Mouse (Mus musculus): Measurements from ENCODE around the gene Fads1. TPM values are rescaled to one million over a fixed set of nuclear protein-coding genes. Genes with fewer than 3 reads are reported as not detected.

The Fads1 gene
- 125 and 130 TPM in 2 replicates for polyA plus RNA-seq (2014; fragmentation: Nextera tagmentation; extraction: Ambion mirVana)

DNA sequence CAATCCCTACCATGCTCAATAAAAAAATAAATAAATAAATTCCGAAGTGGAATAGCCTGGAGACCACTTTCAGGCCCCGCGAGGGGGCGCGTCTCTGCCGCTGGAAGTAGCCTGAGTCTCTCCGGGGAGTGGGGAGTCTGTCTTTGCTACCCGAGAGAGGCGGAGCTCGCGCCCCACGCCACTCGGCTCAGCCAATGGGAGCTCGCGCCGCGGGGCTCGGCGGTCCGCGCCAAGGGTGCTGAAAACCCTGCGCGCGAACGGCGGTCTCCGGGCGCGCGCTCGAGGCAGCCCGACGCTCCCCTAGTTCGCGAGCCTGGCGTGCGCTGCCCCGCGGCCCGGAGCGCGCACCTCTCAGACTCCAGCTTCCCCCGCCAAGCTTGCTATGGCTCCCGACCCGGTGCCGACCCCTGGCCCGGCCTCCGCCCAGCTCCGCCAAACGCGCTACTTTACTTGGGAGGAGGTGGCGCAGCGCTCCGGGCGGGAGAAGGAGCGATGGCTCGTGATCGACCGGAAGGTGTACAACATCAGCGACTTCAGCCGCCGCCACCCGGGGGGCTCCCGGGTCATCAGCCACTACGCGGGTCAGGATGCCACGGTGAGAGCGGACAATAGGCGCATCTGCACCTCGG lies at the start of gene Fads1:
Fads1 (plus strand) TSS at position 219 of the 629 bp plus-strand sequence.
- Histone ChIP-seq H3K9ac (replicated peaks; ENCODE audit: low read length) (peak within 1 kb of the TSS; percentile 98), H3K9me3 (replicated peaks; ENCODE audit: control insufficient read depth, low read length) (no peaks in the 10 kb centered on the region), H3K4me1 (ENCODE audit: control insufficient read depth, insufficient read depth, low read length) (peaks cover 2% of the 10 kb centered on the region; the same call in 1 of the 2 replicates), H3K27ac (replicated peaks; ENCODE audit: low read depth, low read length) (peak within 1 kb of the TSS; percentile 88), H3K4me3 (ENCODE audit: low read depth, low read length) (peak within 1 kb of the TSS; percentile 81), H3K4me2 (ENCODE audit: low read depth, low read length) (peak within 1 kb of the TSS; percentile 49), H3K36me3 (replicated peaks; ENCODE audit: control insufficient read depth, insufficient read depth, low read depth, low read length) (peaks cover 8% of the 10 kb centered on the region), H3K27me3 (ENCODE audit: control insufficient read depth, insufficient read depth, low read length) (no peaks in the 10 kb centered on the region)
- ATAC-seq (replicated peaks; ENCODE audit: insufficient number of reproducible peaks, low FRiP score, low TSS enrichment, low read depth), result peak; percentile 93
- WGBS, result 0% methylated on average over 69 of the region's 70 CpGs
- peak; percentile 96 for DNase-seq (ENCODE audit: low spot score)

DNA sequence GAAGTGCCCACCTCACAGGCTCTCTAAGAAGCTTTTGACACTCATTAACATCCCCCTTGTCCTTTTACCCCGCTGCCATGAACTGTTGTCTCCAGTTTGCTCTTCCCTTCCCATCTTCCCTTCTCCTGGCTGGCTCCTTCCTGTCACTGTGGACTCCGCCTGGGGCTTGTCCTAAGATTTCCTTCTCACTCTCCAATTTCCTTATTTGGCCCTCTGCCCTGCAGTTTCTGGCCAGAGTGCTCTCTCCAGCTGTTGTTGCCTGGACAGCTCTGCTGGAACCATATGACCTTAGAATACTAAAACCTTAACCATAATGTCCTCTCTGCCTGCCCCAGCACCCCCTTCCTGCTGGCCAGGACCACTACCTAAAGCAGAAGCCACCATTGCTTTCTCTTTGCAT lies 48.0 kb upstream of the Fads1 start:
- ATAC-seq (replicated peaks; ENCODE audit: insufficient number of reproducible peaks, low FRiP score, low TSS enrichment, low read depth) (no peak), DNase-seq (ENCODE audit: low spot score) (no peak)
- Histone ChIP-seq H3K4me3 (ENCODE audit: low read depth, low read length) (no peak overlapping the region), H3K4me2 (ENCODE audit: low read depth, low read length) (no peak overlapping the region), H3K27ac (replicated peaks; ENCODE audit: low read depth, low read length) (no peak overlapping the region), H3K27me3 (ENCODE audit: control insufficient read depth, insufficient read depth, low read length) (no peaks in the 10 kb centered on the region), H3K36me3 (replicated peaks; ENCODE audit: control insufficient read depth, insufficient read depth, low read depth, low read length) (no peaks in the 10 kb centered on the region), H3K9me3 (replicated peaks; ENCODE audit: control insufficient read depth, low read length) (no peaks in the 10 kb centered on the region), H3K9ac (replicated peaks; ENCODE audit: low read length) (no peak overlapping the region), H3K4me1 (ENCODE audit: control insufficient read depth, insufficient read depth, low read length) (no peaks in the 10 kb centered on the region)
- 63% methylated on average over 2 of the region's 2 CpGs for WGBS

DNA sequence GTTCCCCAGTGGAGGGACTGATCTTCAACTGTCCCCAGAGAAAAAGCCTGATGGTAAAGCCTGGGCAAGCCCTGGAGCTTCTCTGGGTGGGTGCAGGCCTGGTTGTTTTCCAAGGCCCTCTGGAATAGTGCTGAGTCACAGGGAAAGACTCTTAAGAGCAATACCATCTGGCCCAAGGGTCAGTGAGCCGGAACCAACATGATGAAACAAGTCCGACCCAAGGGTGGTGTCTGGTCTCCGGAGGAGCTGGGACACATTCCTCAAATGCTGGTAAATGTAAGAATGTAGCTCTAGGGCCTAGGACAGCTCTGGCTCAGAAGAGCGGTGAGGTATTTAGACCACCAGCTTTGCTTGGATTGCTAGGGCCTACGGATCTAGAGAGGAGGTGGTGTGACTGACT lies 45.3 kb upstream of the Fads1 start:
- H3K9me3 ChIP-seq (replicated peaks; ENCODE audit: control insufficient read depth, low read length), result no peaks in the 10 kb centered on the region
- no peak overlapping the region for H3K4me3 ChIP-seq (ENCODE audit: low read depth, low read length)
- peak; percentile 13 for DNase-seq (ENCODE audit: low spot score)
- H3K9ac ChIP-seq (replicated peaks; ENCODE audit: low read length), result no peak overlapping the region
- no peak for ATAC-seq (replicated peaks; ENCODE audit: insufficient number of reproducible peaks, low FRiP score, low TSS enrichment, low read depth)
- H3K36me3 ChIP-seq (replicated peaks; ENCODE audit: control insufficient read depth, insufficient read depth, low read depth, low read length), result no peaks in the 10 kb centered on the region
- H3K27ac ChIP-seq (replicated peaks; ENCODE audit: low read depth, low read length), result no peak overlapping the region
- 80% methylated on average over 5 of the region's 5 CpGs for WGBS
- no peak overlapping the region for H3K4me2 ChIP-seq (ENCODE audit: low read depth, low read length)
- H3K4me1 ChIP-seq (ENCODE audit: control insufficient read depth, insufficient read depth, low read length), result no peaks in the 10 kb centered on the region
- no peaks in the 10 kb centered on the region for H3K27me3 ChIP-seq (ENCODE audit: control insufficient read depth, insufficient read depth, low read length)

DNA sequence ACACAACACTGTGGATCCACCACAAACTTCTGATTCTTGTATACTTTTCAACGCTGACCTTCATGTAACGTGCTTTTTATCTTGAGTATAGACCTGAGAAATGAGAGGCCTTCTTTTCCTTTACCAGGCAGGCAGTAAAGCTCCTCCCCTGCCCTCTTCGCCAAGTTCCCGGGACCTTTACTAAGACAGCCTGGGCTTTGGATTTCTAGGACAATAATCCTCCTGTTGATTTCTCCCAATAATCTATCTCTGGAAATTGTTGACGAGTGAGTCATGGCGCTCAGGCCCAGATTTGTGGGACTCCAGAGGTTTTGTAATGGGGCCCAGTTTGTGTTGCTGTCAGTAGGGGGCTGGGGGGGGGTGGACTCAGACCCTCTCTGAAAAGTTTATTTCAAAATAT lies 43.0 kb upstream of the Fads1 start:
- no peak for ATAC-seq (replicated peaks; ENCODE audit: insufficient number of reproducible peaks, low FRiP score, low TSS enrichment, low read depth)
- no peak for DNase-seq (ENCODE audit: low spot score)

DNA sequence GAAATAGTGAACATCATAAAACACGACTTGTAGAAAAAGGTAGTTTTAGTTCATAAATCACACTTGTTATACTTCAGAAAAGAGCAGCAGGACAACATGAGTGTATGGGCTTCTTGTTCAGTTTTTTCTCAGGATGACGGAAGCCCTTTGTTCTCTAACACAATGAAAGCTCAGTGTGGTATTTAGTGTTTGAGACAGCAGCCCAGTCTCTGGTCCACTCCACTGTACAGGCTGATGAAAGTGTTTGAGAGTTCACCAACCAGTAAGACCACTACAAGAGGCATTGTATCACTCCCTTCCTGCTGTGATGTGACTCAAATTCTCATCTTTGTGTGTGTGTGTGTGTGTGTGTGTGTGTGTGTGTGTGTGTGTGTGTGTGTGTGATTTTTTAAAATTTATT lies 39.0 kb upstream of the Fads1 start:
- H3K9me3 ChIP-seq (replicated peaks; ENCODE audit: control insufficient read depth, low read length), result no peaks in the 10 kb centered on the region
- H3K4me3 ChIP-seq (ENCODE audit: low read depth, low read length), result no peak overlapping the region
- ATAC-seq (replicated peaks; ENCODE audit: insufficient number of reproducible peaks, low FRiP score, low TSS enrichment, low read depth), result no peak; the same call in 1 of the 2 replicates
- DNase-seq (ENCODE audit: low spot score), result peak; percentile 24
- no peaks in the 10 kb centered on the region for H3K27me3 ChIP-seq (ENCODE audit: control insufficient read depth, insufficient read depth, low read length)
- no peaks in the 10 kb centered on the region for H3K36me3 ChIP-seq (replicated peaks; ENCODE audit: control insufficient read depth, insufficient read depth, low read depth, low read length)
- H3K4me1 ChIP-seq (ENCODE audit: control insufficient read depth, insufficient read depth, low read length), result no peaks in the 10 kb centered on the region
- H3K27ac ChIP-seq (replicated peaks; ENCODE audit: low read depth, low read length), result no peak overlapping the region
- H3K9ac ChIP-seq (replicated peaks; ENCODE audit: low read length), result no peak overlapping the region
- 46% methylated on average over 2 of the region's 2 CpGs for WGBS
- no peak overlapping the region for H3K4me2 ChIP-seq (ENCODE audit: low read depth, low read length)

More for the DNA sequence above, 43.0 kb upstream of the Fads1 start:
- no peaks in the 10 kb centered on the region for H3K4me1 ChIP-seq (ENCODE audit: control insufficient read depth, insufficient read depth, low read length)
- H3K27ac ChIP-seq (replicated peaks; ENCODE audit: low read depth, low read length), result no peak overlapping the region
- no peaks in the 10 kb centered on the region for H3K9me3 ChIP-seq (replicated peaks; ENCODE audit: control insufficient read depth, low read length)
- H3K9ac ChIP-seq (replicated peaks; ENCODE audit: low read length), result no peak overlapping the region
- no peaks in the 10 kb centered on the region for H3K36me3 ChIP-seq (replicated peaks; ENCODE audit: control insufficient read depth, insufficient read depth, low read depth, low read length)
- no peak overlapping the region for H3K4me2 ChIP-seq (ENCODE audit: low read depth, low read length)
- 83% methylated on average over 6 of the region's 6 CpGs for WGBS
- H3K4me3 ChIP-seq (ENCODE audit: low read depth, low read length), result no peak overlapping the region
- no peaks in the 10 kb centered on the region for H3K27me3 ChIP-seq (ENCODE audit: control insufficient read depth, insufficient read depth, low read length)

DNA sequence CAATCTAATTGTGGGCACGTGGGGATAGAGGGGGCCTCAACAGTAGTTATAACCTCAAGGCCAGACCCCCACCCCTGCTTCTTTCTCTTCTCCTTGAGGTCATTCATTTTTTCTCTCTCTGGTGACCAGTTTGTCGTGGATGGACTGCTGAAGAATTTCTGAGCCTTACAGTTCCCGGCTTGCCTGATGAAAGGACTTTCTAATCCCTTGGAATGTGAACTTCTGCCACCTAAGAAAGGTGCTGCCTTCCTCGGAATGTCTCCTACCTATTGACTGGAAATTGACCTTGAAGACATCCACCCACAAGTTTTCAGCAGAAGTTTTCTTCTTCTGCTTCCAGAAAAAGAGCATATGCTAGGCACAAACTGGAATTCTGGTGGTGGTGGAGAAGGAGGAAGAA lies 38.2 kb upstream of the Fads1 start:
- Histone ChIP-seq H3K4me3 (ENCODE audit: low read depth, low read length) (no peak overlapping the region), H3K4me2 (ENCODE audit: low read depth, low read length) (no peak overlapping the region), H3K36me3 (replicated peaks; ENCODE audit: control insufficient read depth, insufficient read depth, low read depth, low read length) (no peaks in the 10 kb centered on the region), H3K9ac (replicated peaks; ENCODE audit: low read length) (no peak overlapping the region), H3K27ac (replicated peaks; ENCODE audit: low read depth, low read length) (no peak overlapping the region), H3K27me3 (ENCODE audit: control insufficient read depth, insufficient read depth, low read length) (no peaks in the 10 kb centered on the region), H3K9me3 (replicated peaks; ENCODE audit: control insufficient read depth, low read length) (no peaks in the 10 kb centered on the region), H3K4me1 (ENCODE audit: control insufficient read depth, insufficient read depth, low read length) (no peaks in the 10 kb centered on the region)
- peak; percentile 5 for DNase-seq (ENCODE audit: low spot score)
- ATAC-seq (replicated peaks; ENCODE audit: insufficient number of reproducible peaks, low FRiP score, low TSS enrichment, low read depth), result no peak
- WGBS, result 51% methylated on average over 4 of the region's 4 CpGs

DNA sequence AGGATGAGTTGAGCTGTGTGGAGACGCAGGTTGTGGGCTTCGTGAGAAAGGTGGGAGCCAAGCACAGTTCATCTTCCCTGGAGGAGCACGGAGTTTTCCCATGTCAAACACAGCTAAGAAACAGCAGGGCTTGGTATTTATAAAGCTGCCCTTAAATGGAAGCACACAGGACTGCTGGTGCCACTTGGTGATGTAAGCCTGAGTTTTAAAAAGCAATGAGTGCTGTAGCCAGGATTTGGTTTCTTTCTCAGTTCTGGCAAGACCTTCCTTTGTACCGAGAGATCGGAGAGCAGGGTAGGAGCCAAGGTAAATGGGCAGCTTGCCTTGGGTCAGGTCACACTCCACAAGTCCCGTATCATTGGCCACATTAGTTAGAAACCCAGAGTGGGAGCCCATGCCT lies 34.1 kb upstream of the Fads1 start:
- ATAC-seq (replicated peaks; ENCODE audit: insufficient number of reproducible peaks, low FRiP score, low TSS enrichment, low read depth), result no peak
- Histone ChIP-seq H3K27me3 (ENCODE audit: control insufficient read depth, insufficient read depth, low read length) (no peaks in the 10 kb centered on the region), H3K4me1 (ENCODE audit: control insufficient read depth, insufficient read depth, low read length) (no peaks in the 10 kb centered on the region), H3K4me2 (ENCODE audit: low read depth, low read length) (no peak overlapping the region), H3K4me3 (ENCODE audit: low read depth, low read length) (no peak overlapping the region), H3K27ac (replicated peaks; ENCODE audit: low read depth, low read length) (no peak overlapping the region), H3K9ac (replicated peaks; ENCODE audit: low read length) (no peak overlapping the region), H3K36me3 (replicated peaks; ENCODE audit: control insufficient read depth, insufficient read depth, low read depth, low read length) (no peaks in the 10 kb centered on the region), H3K9me3 (replicated peaks; ENCODE audit: control insufficient read depth, low read length) (no peaks in the 10 kb centered on the region)
- DNase-seq (ENCODE audit: low spot score), result no peak
- 88% methylated on average over 6 of the region's 6 CpGs for WGBS

DNA sequence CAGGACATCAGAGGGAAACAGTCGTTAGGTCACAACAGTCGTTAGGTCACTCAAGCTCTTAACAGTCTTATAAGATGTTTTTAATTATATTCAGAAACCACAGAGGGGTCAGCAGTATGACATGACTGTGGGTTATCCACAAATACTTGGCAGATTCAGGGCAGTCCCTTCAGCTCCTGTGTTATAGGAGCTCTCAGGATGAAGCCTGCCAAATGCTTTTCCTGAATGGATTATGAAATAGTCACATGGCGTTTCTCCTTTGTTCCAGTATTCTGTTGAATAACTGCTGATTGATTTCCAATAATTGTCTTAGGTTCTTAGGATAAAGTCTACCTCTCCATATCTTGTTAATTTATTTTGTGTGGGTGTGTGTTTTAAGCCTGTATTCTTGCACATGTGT lies 33.5 kb upstream of the Fads1 start:
- ATAC-seq (replicated peaks; ENCODE audit: insufficient number of reproducible peaks, low FRiP score, low TSS enrichment, low read depth) (no peak), DNase-seq (ENCODE audit: low spot score) (no peak)
- no peaks in the 10 kb centered on the region for H3K9me3 ChIP-seq (replicated peaks; ENCODE audit: control insufficient read depth, low read length)
- H3K4me2 ChIP-seq (ENCODE audit: low read depth, low read length), result no peak overlapping the region
- H3K9ac ChIP-seq (replicated peaks; ENCODE audit: low read length), result no peak overlapping the region
- no peak overlapping the region for H3K27ac ChIP-seq (replicated peaks; ENCODE audit: low read depth, low read length)
- H3K36me3 ChIP-seq (replicated peaks; ENCODE audit: control insufficient read depth, insufficient read depth, low read depth, low read length), result no peaks in the 10 kb centered on the region
- WGBS, result 58% methylated on average over 3 of the region's 3 CpGs
- no peaks in the 10 kb centered on the region for H3K27me3 ChIP-seq (ENCODE audit: control insufficient read depth, insufficient read depth, low read length)
- no peak overlapping the region for H3K4me3 ChIP-seq (ENCODE audit: low read depth, low read length)
- no peaks in the 10 kb centered on the region for H3K4me1 ChIP-seq (ENCODE audit: control insufficient read depth, insufficient read depth, low read length)
